Mouse (Mus musculus) forebrain, embryonic 16.5 days (tissue): ENCODE measurements at regions not wholly inside any gene's neighbourhood (a gene's known extent, or its start where the extent isn't known, plus 50 kb on each side); places are given as distances from the start of the nearest gene placed in this dataset.

Source experiments
- ATAC-seq: fragments of 200-750 bp; cut with Nextera tagmentation; 2 replicates; pipeline ENCODE4 v1.8.0; 2017; ENCODE audit warnings: mild to moderate bottlenecking, moderate library complexity
- H3K27ac ChIP-seq: fragments of 300-500 bp; sonication (generic); 2 replicates; pipeline ENCODE4 v1.5.1; 2014; ENCODE audit warnings: low read length, control low read depth
- H3K27me3 ChIP-seq: fragments of 300-500 bp; sonication (generic); replicated peaks from 2 replicates; pipeline ENCODE4 v1.6.1; 2014; ENCODE audit warnings: low read length; ENCODE audit not compliant: control insufficient read depth, insufficient read depth
- H3K36me3 ChIP-seq: fragments of 300-500 bp; sonication (generic); 2 replicates; pipeline ENCODE4 v1.6.1; 2014; ENCODE audit not compliant: control insufficient read depth, insufficient read depth
- H3K4me1 ChIP-seq: fragments of 300-500 bp; sonication (generic); replicated peaks from 2 replicates; pipeline ENCODE4 v1.6.1; 2014; ENCODE audit warnings: low read length; ENCODE audit not compliant: control insufficient read depth, insufficient read depth
- H3K4me2 ChIP-seq: fragments of 300-500 bp; sonication (generic); 2 replicates; pipeline ENCODE4 v1.6.1; 2014; ENCODE audit warnings: mild to moderate bottlenecking, low read length, control low read depth
- H3K4me3 ChIP-seq: fragments of 300-500 bp; sonication (generic); replicated peaks from 2 replicates; pipeline ENCODE4 v1.5.1; 2014; ENCODE audit warnings: mild to moderate bottlenecking, low read length, control low read depth
- H3K9ac ChIP-seq: fragments of 300-500 bp; sonication (generic); replicated peaks from 2 replicates; pipeline ENCODE4 v1.6.1; 2014; ENCODE audit warnings: low read depth, low read length, control low read depth
- H3K9me3 ChIP-seq: fragments of 300-500 bp; sonication (generic); 2 replicates; pipeline ENCODE4 v1.6.1; 2016; ENCODE audit warnings: low read length; ENCODE audit not compliant: control insufficient read depth
- WGBS: fragments of 180-500 bp; shearing (Covaris S2); extraction: QIAGEN DNeasy Blood & Tissue Kit; methylation state at CpG from one replicate; pipeline ENCODE4 v1.1.7; 2014; 5-methylcytosine and 5-hydroxymethylcytosine counted together

DNA sequence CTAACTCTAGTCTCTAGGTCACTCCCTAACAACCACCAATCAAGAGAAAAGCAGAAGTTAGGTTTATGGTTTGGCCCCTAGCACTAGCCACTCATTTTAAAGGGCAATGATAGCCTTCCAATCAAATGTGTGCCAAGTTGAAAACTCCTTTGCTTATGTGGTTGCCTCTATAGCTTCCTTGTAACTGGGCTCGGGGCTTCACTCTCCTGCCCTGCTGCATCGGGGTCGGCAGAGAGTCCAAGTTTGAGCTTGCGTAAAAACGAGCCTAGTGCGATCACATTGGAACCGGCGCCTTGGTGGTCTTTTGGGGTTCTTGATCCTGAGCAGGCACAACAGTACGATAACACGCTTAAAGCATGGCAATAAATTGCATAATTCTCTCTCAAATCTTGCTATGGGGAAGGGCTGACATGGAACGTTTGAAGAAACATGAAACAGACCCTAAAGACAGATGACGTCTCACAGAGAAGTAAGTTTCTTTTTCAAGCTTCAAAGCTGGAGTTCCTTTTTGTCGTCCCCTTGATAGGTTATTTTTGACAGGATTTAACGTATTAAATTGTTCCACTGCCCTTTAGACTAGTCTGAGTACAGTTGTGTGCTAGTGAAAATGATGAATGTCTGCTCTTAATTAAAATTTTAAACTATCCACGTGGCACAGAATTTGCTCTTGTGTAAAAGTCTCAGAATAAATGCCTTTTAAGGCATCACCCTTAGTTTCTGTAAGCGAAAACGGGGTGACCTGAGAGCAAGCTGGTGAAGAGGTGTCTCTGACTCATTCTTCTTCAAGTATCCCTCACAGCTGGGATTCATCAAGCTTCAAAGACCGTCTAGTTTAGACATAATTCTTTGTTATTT is 52.0 kb downstream of the 4930426L09Rik start:
- ATAC-seq = no peak
- H3K4me1 ChIP-seq = no peaks in the 10 kb centered on the region
- no peak overlapping the region for H3K27ac ChIP-seq
- H3K4me3 ChIP-seq = no peak overlapping the region
- 86% methylated on average over 18 of the region's 18 CpGs for WGBS
- no peak overlapping the region for H3K9ac ChIP-seq
- H3K4me2 ChIP-seq = no peak overlapping the region
- no peaks in the 10 kb centered on the region for H3K36me3 ChIP-seq
- no peaks in the 10 kb centered on the region for H3K27me3 ChIP-seq
- no peaks in the 10 kb centered on the region for H3K9me3 ChIP-seq

DNA sequence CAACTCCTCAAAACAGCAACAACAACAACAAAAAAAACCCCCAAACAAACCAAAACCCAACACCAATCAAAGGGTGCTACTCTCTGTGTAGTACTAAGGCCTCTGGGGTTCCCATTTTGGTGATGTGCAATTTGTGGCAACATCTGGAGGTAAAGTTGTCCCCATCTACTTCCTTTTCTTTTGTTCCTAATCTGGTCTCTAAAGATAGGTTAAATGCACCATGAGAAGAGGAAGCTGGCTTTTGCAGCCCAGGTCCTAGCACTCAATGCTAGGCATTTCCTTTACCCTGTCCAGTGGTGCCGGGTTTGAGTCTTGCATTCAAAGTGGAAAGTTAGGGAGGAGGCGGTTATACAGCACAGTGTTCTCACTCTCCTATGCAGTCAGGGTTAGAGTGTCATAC is 57.4 kb downstream of the 4930426L09Rik start:
- no peak for ATAC-seq

DNA sequence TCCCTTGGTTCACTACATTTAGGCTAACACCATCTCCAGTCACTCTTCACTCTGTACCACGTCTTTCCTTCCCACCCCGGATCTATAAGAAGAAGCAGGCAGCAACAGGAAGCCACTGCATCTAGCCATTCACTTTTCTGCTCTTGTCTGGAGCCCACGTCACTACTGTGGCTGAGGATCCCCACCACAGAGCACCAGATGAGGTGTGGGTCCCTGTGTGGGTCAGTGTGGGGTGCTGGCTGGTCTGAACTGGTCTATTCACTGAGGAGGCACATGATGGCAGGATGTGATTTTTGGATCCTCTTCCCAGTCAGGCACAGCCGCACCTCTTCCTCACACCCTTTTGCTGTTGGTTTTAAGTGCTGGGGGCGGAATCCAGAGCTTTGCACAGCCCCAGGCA is 59.7 kb downstream of the 4930426L09Rik start:
- 86% methylated on average over 5 of the region's 5 CpGs for WGBS
- Histone ChIP-seq H3K36me3 (no peaks in the 10 kb centered on the region), H3K27ac (no peak overlapping the region), H3K27me3 (no peaks in the 10 kb centered on the region), H3K9ac (no peak overlapping the region), H3K4me2 (no peak overlapping the region), H3K4me3 (no peak overlapping the region), H3K4me1 (no peaks in the 10 kb centered on the region), H3K9me3 (no peaks in the 10 kb centered on the region)
- no peak for ATAC-seq

More for the DNA sequence above, 57.4 kb downstream of the 4930426L09Rik start:
- Histone ChIP-seq H3K27ac (no peak overlapping the region), H3K9me3 (no peaks in the 10 kb centered on the region), H3K9ac (no peak overlapping the region), H3K36me3 (no peaks in the 10 kb centered on the region), H3K4me3 (no peak overlapping the region), H3K4me1 (no peaks in the 10 kb centered on the region), H3K4me2 (no peak overlapping the region), H3K27me3 (no peaks in the 10 kb centered on the region)
- 91% methylated on average over 2 of the region's 2 CpGs for WGBS

DNA sequence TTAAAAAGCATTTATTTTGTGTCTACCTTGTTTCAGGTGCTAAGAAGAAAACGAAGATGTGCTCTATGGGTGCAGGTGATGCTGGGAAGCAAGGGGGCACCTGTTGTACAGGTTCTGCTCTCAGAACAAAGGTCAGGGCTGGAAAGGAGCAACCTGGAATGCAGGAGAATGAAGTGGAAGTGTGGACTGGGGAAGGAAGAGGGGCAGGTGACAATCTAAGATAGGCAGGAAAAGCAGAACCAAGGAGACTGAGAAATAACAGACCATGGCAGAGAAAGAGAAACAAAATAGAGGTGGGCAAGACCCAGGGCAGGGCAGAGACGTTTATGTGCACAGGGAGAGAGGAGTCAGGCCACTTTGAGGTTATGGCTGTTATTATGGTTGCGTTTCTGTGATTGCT is 60.6 kb downstream of the 4930426L09Rik start:
- H3K27me3 ChIP-seq = no peaks in the 10 kb centered on the region
- no peaks in the 10 kb centered on the region for H3K9me3 ChIP-seq
- no peak overlapping the region for H3K9ac ChIP-seq
- WGBS = 82% methylated on average over 3 of the region's 3 CpGs
- H3K4me1 ChIP-seq = no peaks in the 10 kb centered on the region
- ATAC-seq = no peak
- H3K27ac ChIP-seq = no peak overlapping the region
- H3K4me3 ChIP-seq = no peak overlapping the region
- H3K36me3 ChIP-seq = no peaks in the 10 kb centered on the region
- H3K4me2 ChIP-seq = no peak overlapping the region

DNA sequence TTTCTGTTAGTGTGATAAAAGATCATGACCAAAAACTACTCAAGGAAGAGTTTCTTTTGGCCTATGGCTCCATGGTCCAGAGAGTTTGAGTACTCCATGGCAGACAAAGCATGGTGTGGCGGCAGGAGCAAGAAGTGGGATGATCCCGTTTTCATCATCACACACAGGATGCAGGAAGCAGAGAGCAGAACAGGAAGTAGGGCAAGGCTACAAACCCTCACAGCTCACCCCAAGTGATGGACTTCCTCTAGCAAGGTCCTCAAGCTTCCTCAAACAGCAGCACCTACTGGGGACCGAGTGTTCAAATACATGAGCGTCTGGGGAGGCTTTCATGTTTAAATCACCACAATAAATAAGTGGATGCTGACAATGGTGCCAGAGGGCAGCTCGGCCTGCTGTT is 61.1 kb downstream of the 4930426L09Rik start:
- no peak overlapping the region for H3K9ac ChIP-seq
- no peaks in the 10 kb centered on the region for H3K36me3 ChIP-seq
- no peaks in the 10 kb centered on the region for H3K27me3 ChIP-seq
- no peak overlapping the region for H3K27ac ChIP-seq
- H3K4me1 ChIP-seq = 0 out of 2 replicates have a peak, but pooled peaks cover 3% of the 10 kb centered on the region
- WGBS = 83% methylated on average over 5 of the region's 5 CpGs
- H3K9me3 ChIP-seq = no peaks in the 10 kb centered on the region
- no peak for ATAC-seq
- no peak overlapping the region for H3K4me2 ChIP-seq
- no peak overlapping the region for H3K4me3 ChIP-seq

DNA sequence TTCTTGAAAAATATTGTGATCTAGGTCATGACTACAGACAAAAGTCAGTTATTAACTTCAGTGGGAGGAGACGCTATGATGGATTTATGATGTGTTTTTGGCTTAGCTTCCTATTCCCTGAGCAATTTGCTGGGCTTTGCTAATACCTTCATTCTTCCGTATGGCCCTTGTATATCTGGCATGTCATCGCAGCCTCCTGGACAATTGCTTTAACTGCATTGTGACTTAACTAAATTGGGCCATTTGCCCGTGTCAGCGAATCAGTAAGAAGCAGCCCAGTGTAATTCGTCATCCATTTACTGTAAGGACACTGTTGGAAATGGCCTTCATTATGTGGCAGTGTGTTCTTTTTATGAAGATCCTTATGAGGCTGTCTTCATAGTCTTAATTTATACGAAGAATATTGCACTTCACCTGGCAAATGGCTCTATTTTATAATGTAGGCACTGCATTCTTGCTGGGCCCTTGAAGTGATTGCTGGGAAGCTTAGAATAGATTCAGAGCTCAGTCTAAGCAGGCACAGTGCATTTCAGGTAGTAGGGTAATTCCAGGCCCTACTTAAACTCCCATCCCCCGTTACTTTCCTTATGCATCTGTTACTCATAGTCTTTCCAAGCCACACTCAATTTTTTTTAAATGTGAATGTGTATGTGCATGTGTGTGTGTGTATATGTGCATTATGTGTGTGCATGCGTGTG is 62.2 kb downstream of the 4930426L09Rik start:
- 83% methylated on average over 9 of the region's 9 CpGs for WGBS
- no peak overlapping the region for H3K9ac ChIP-seq
- H3K9me3 ChIP-seq = no peaks in the 10 kb centered on the region
- H3K4me2 ChIP-seq = no peak overlapping the region
- no peak for ATAC-seq
- no peaks in the 10 kb centered on the region for H3K27me3 ChIP-seq
- H3K36me3 ChIP-seq = no peaks in the 10 kb centered on the region
- H3K4me3 ChIP-seq = no peak overlapping the region
- no peak overlapping the region for H3K27ac ChIP-seq
- H3K4me1 ChIP-seq = 0 out of 2 replicates have a peak, but pooled peaks cover 3% of the 10 kb centered on the region

DNA sequence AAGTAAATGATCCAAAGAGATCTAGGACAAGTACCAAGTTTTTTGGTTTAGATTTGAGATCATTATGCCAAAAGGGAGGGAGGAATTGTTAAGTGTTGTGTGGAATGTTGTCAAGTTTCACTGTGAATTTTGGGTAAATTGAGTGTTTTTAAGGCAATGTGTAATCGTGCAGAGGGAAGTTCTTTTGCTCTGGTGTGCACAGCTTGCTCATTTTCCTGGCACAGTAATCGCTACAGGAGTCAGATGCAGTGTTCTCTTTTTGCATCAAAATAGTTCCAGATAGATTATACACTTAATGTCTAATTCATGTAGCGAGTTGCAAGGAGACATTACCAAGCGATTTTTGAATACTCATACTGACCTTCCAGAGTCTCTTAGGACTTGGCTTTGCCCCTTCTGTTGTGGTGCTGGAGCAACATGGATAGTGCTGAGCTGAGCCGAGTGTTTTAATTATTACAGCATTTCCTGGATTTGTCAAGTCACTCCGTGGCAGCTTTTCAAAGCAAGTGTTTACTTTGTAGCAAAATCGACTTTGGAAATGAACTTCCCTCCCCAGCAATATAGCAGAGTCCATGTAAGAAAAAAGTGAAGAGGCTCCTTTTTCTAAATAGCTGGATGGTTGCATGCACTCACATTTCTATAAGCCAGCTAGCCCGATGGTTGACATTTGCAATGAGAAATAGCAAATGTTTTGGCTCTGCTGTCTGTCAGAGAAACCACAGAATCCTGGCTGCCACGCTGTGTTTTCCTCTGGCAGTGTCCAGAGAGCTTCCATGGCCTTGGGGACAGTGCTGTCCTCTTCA is 66.6 kb downstream of the 4930426L09Rik start:
- no peaks in the 10 kb centered on the region for H3K27me3 ChIP-seq
- H3K9ac ChIP-seq = no peak overlapping the region
- peak; percentile 79 for ATAC-seq
- H3K4me3 ChIP-seq = no peak overlapping the region
- no peak overlapping the region for H3K4me2 ChIP-seq
- WGBS = 47% methylated on average over 9 of the region's 9 CpGs
- 0 out of 2 replicates have a peak, but pooled peaks cover 3% of the 10 kb centered on the region for H3K4me1 ChIP-seq
- no peaks in the 10 kb centered on the region for H3K36me3 ChIP-seq
- no peak overlapping the region for H3K27ac ChIP-seq
- no peaks in the 10 kb centered on the region for H3K9me3 ChIP-seq

DNA sequence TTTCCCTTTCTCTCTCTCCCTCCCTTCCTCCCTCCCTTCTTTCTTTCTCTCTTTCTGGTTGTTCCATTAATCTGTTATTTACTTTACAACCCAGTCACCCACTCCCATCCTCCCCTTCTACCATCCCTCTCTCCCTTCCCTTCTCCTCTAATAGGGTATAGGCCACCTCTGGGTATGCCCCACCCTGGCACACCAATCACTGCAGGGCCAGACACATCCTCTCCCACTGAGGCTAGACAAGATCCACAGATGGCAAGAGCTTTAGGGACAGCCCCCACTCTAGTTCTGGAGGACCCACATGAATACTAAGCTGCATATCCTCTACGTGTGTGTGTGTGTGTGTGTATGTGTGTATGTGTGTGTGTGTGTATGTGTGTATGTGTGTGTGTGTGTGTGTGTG is 67.4 kb downstream of the 4930426L09Rik start:
- Histone ChIP-seq H3K9ac (no peak overlapping the region), H3K4me2 (no peak overlapping the region), H3K4me3 (no peak overlapping the region), H3K4me1 (0 out of 2 replicates have a peak, but pooled peaks cover 3% of the 10 kb centered on the region), H3K36me3 (no peaks in the 10 kb centered on the region), H3K27me3 (no peaks in the 10 kb centered on the region), H3K9me3 (no peaks in the 10 kb centered on the region), H3K27ac (no peak overlapping the region)
- no peak for ATAC-seq
- WGBS = 88% methylated on average over 1 of the region's 1 CpGs

DNA sequence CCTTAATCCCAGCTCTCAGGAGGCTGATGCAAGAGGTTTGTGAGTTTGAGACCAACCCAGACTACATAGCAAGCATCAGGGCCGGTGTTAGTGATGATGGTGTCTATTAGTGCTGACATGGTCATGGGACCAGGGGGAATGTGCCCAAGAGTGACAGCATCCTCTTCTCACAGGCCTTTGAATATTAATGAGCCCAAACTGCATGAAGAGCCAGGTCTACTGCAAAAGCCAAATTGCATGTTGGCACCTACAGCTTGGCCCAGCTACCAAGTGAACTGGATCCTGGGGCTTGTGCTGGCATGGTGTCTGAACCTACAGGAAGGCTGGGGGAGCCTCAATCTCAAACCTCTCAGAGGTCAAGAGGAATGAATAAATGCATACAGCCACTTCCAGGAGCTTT is 70.0 kb downstream of the 4930426L09Rik start:
- Histone ChIP-seq H3K9ac (no peak overlapping the region), H3K27ac (no peak overlapping the region), H3K9me3 (no peaks in the 10 kb centered on the region), H3K36me3 (no peaks in the 10 kb centered on the region), H3K4me2 (no peak overlapping the region), H3K4me3 (no peak overlapping the region), H3K27me3 (no peaks in the 10 kb centered on the region), H3K4me1 (0 out of 2 replicates have a peak, but pooled peaks cover 3% of the 10 kb centered on the region)
- WGBS = 86% methylated on average over 1 of the region's 1 CpGs
- no peak for ATAC-seq
